Comparison of ENCODE assay signal across 10 mouse cellular contexts in genomic region chr1:60652570-60653011, GRCm38 (mm10).
DNase-seq lines count a peak whose midpoint lies in the region; ATAC-seq and TF ChIP-seq lines count a peak whose summit lies in the region.
"Had no signal": no experiment of that assay in that cellular context is flagged by ENCODE, and none has a peak within 500 bp of the region (broad histone marks: within the 10 kb centered on the region; RNA-seq: fewer than 3 reads in every experiment).

No protein-coding gene starts in this region.

- H3K4me2 ChIP-seq in heart, embryonic 14.5 days (ENCODE audit: low read length): no peak overlapping the region

- 36% methylated on average over 4 of the region's 4 CpGs for WGBS in heart, adult 2 months
- 37% methylated on average over 4 of the region's 4 CpGs for WGBS in heart, embryonic 14.5 days
- WGBS in macrophage (ENCODE audit: missing documents): 74% methylated on average over 3 of the region's 4 CpGs

- TF ChIP-seq CTCF in heart, adult 2 months (IDR thresholded peaks at IDR 0.05): no peak

- no peaks in the 10 kb centered on the region for H3K79me2 ChIP-seq in heart, adult 2 months (replicated peaks; ENCODE audit: control insufficient read depth, insufficient read depth, low read length)
- no peaks in the 10 kb centered on the region for H3K79me2 ChIP-seq in macrophage (ENCODE audit: inconsistent target)

- 0 out of 2 replicates have a peak, but pooled peaks cover 5% of the 10 kb centered on the region for H3K9me3 ChIP-seq in heart, embryonic 14.5 days (ENCODE audit: control insufficient read depth, low read length)

- peak; percentile 84 for ATAC-seq in CD4-positive, CD25-positive, alpha-beta regulatory T cell, adult 4 months
- ATAC-seq in heart, embryonic 14.5 days (ENCODE audit: insufficient number of reproducible peaks, insufficient read depth, low FRiP score, low read depth): peak; percentile 49; the same call in 1 of the 2 replicates
- ATAC-seq: forebrain, postnatal 0 days had no signal

- no peak overlapping the region for H3K9ac ChIP-seq in heart, adult 2 months (ENCODE audit: low read depth, low read length)
- H3K9ac ChIP-seq in heart, embryonic 14.5 days (ENCODE audit: low read length): no peak overlapping the region
- H3K9ac ChIP-seq: forebrain, postnatal 0 days had no signal

- peak in 1 of 2 experiments; percentile 55 for DNase-seq in heart, adult 2 months
- DNase-seq in heart, postnatal 36 days: no peak
- DNase-seq in cerebellum, postnatal 25 days: no peak
- no peak for DNase-seq in embryo, embryonic 10.5 days (ENCODE audit: low spot score)
- DNase-seq in frontal cortex, postnatal 25 days (ENCODE audit: low spot score in 2 of 2): no peak
- DNase-seq: forebrain, postnatal 0 days; right cerebral cortex, postnatal 4 days had no signal

- no peaks in the 10 kb centered on the region for H3K27me3 ChIP-seq in heart, adult 2 months (ENCODE audit: control insufficient read depth, insufficient read depth, low read length)
- no peaks in the 10 kb centered on the region for H3K27me3 ChIP-seq in heart, embryonic 14.5 days (ENCODE audit: control insufficient read depth, insufficient read depth, low read length)

- no peak overlapping the region for H3K4me3 ChIP-seq in heart, adult 2 months
- no peak overlapping the region for H3K4me3 ChIP-seq in heart, embryonic 14.5 days (ENCODE audit: control insufficient read depth in 1 of 2, insufficient read depth in 1 of 2, low read depth in 1 of 2, low read length in 2 of 2)
- H3K4me3 ChIP-seq in macrophage (ENCODE audit: inconsistent target): no peak overlapping the region

- intact Hi-C loops in heart, adult 2 months (cut with DNase I): loop anchor here (2.0 to 10.0 kb wide), 3 partner anchors 40 to 312 kb away; partner anchors contain the start of gene Cd28
- intact Hi-C loops in heart, postnatal 36 days (cut with DNase I): loop anchor here (5.0 kb wide), 2 partner anchors 35 to 210 kb away; no protein-coding TSS in a partner anchor

- H3K36me3 ChIP-seq in heart, adult 2 months (ENCODE audit: control insufficient read depth, insufficient read depth, low read length): peaks cover 33% of the 10 kb centered on the region
- no peaks in the 10 kb centered on the region for H3K36me3 ChIP-seq in heart, embryonic 14.5 days (ENCODE audit: control insufficient read depth, insufficient read depth, low read length)
- H3K36me3 ChIP-seq in macrophage (ENCODE audit: inconsistent target): no peaks in the 10 kb centered on the region

- peaks cover 20% of the 10 kb centered on the region for H3K4me1 ChIP-seq in heart, adult 2 months (ENCODE audit: control insufficient read depth, insufficient read depth, low read length)
- H3K4me1 ChIP-seq in heart, embryonic 14.5 days (ENCODE audit: control insufficient read depth in 2 of 2, insufficient read depth in 2 of 2, low read length in 2 of 2): peaks cover 22 to 49% of the 10 kb centered on the region in 2 experiments

- H3K27ac ChIP-seq in heart, adult 2 months: peak overlapping the region; percentile 57
- peak overlapping the region; percentile 42 to 61 for H3K27ac ChIP-seq in heart, embryonic 14.5 days (replicated peaks in 1 of 2; ENCODE audit: control insufficient read depth in 1 of 2, insufficient read depth in 1 of 2, low read depth in 2 of 2, low read length in 2 of 2)
- peak overlapping the region; percentile 40 for H3K27ac ChIP-seq in macrophage

- TF ChIP-seq EP300 in heart, adult 2 months (IDR thresholded peaks at IDR 0.05; ENCODE audit: insufficient read depth, low read depth, low read length): 0 out of 2 replicates have a peak, but pooled peaks have one; percentile 71

- TF ChIP-seq POLR2A in heart, adult 2 months (IDR thresholded peaks at IDR 0.05; ENCODE audit: insufficient read depth, low read depth, low read length): no peak
